Mouse (Mus musculus): ENCODE data around the gene Osm. TPM values are rescaled to one million over a fixed set of nuclear protein-coding genes. Genes with fewer than 3 reads are reported as not detected.

The Osm gene
- total and polyA plus RNA-seq, 3 experiments, result 11.0 to 15.1 (median 12.5) TPM

DNA sequence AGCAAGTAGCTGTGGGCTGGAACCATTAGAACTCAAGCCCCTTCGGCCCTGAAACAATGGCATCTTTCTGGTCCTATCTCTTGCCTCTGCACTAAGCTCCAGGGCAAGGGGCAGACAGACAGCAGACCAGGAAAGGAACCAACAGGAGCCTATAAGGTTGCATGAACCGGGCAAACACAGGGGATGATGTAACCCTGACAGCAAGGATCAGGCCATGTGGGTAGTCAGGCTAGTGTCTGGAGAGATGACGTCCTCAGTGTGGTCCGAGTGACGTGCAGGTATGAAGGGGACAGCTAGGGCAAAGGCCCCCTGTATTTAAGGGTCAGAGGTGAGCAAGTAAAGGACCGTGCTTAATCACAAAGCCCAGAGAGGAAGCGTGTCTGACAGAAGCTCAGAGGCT lies 14.1 kb downstream of the Osm start:
- in situ Hi-C loops (cut with MboI; ENCODE audit: low pct_ligation_motif_present, low pct_unique_long_range_greater_than_20kb, low sequenced_read_pairs), result loop anchor here (25.0 kb wide), 1 partner anchor 587 kb away; the partner anchor contains the start of gene Nf2
- TF ChIP-seq NRF1 (IDR thresholded peaks at IDR 0.05; ENCODE audit: low read depth, low read length) (no peak), GABPA (IDR thresholded peaks at IDR 0.05; ENCODE audit: insufficient replicate concordance, low read depth, low read length) (no peak), PAX5 (IDR thresholded peaks at IDR 0.05; ENCODE audit: low read length) (no peak), RAD21 (IDR thresholded peaks at IDR 0.05; ENCODE audit: low read depth, low read length) (no peak), RCOR1 (conservative IDR thresholded peaks at IDR 0.05; ENCODE audit: low read depth, low read length) (no peak), BHLHE40 (IDR thresholded peaks at IDR 0.05; ENCODE audit: low read depth, low read length) (no peak)
- Histone ChIP-seq H3K27ac (ENCODE audit: insufficient read depth, low read depth) (no peak overlapping the region), H3K79me2 (replicated peaks; ENCODE audit: control insufficient read depth, extremely low read depth, insufficient read depth, poor library complexity, severe bottlenecking) (no peaks in the 10 kb centered on the region), H3K4me3 (replicated peaks in 1 of 3; ENCODE audit: low read depth in 2 of 3, low read length in 2 of 3, poor library complexity in 1 of 3) (no peak overlapping the region), H3K4me2 (ENCODE audit: insufficient read depth, low read depth, poor library complexity, severe bottlenecking) (no peak overlapping the region), H3K36me3 (replicated peaks in 1 of 2; ENCODE audit: control insufficient read depth in 1 of 2, insufficient read depth in 1 of 2, low read length in 1 of 2) (no peaks in the 10 kb centered on the region), H3K9ac (ENCODE audit: insufficient read depth, low read depth) (no peak overlapping the region), H3K4me1 (ENCODE audit: control insufficient read depth in 1 of 2, insufficient read depth in 2 of 2) (peaks cover 10 to 39% of the 10 kb centered on the region in 2 experiments), H3K27me3 (replicated peaks) (no peaks in the 10 kb centered on the region), H3K9me3 (replicated peaks; ENCODE audit: low read length) (peaks cover 3% of the 10 kb centered on the region)
- dilution Hi-C loops (cut with MboI; ENCODE audit: extremely low pct_ligation_motif_present, extremely low pct_unique_long_range_greater_than_20kb, low sequenced_read_pairs), result no loop called here
- DNase-seq (ENCODE audit: extremely low read depth), result no peak

DNA sequence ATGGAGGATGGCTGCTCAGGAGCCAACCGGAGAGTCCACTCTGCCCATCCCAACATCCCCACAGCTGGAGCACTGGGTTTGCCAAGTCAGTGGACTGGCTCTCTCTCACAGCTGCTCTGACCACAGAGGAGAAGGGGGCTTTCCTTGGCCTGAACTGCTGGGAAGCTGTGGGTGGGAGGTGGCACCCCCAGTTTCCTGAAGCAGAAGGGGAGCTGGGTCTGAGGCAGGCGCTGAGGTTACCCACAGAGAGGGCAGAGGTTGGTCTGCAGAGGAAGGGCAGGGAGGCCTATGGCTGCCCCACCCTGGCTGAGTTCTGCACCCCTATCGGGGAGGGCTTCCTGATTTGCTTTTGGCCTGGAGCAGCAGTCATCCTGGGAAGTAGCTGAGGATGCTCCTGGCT lies 15.2 kb downstream of the Osm start:
- Histone ChIP-seq H3K36me3 (replicated peaks in 1 of 2; ENCODE audit: control insufficient read depth in 1 of 2, insufficient read depth in 1 of 2, low read length in 1 of 2) (no peaks in the 10 kb centered on the region), H3K4me2 (ENCODE audit: insufficient read depth, low read depth, poor library complexity, severe bottlenecking) (no peak overlapping the region), H3K27me3 (replicated peaks) (no peaks in the 10 kb centered on the region), H3K4me3 (replicated peaks in 1 of 3; ENCODE audit: low read depth in 2 of 3, low read length in 2 of 3, poor library complexity in 1 of 3) (no peak overlapping the region), H3K4me1 (ENCODE audit: control insufficient read depth in 1 of 2, insufficient read depth in 2 of 2) (peaks cover 10 to 39% of the 10 kb centered on the region in 2 experiments), H3K9me3 (replicated peaks; ENCODE audit: low read length) (peaks cover 3% of the 10 kb centered on the region), H3K27ac (ENCODE audit: insufficient read depth, low read depth) (no peak overlapping the region), H3K9ac (ENCODE audit: insufficient read depth, low read depth) (no peak overlapping the region), H3K79me2 (replicated peaks; ENCODE audit: control insufficient read depth, extremely low read depth, insufficient read depth, poor library complexity, severe bottlenecking) (no peaks in the 10 kb centered on the region)
- dilution Hi-C loops (cut with MboI; ENCODE audit: extremely low pct_ligation_motif_present, extremely low pct_unique_long_range_greater_than_20kb, low sequenced_read_pairs), result no loop called here
- in situ Hi-C loops (cut with MboI; ENCODE audit: low pct_ligation_motif_present, low pct_unique_long_range_greater_than_20kb, low sequenced_read_pairs), result loop anchor here (25.0 kb wide), 1 partner anchor 586 kb away; the partner anchor contains the start of gene Nf2
- TF ChIP-seq SMC3 (IDR thresholded peaks at IDR 0.05; ENCODE audit: low read depth, low read length) (no peak), MAZ (IDR thresholded peaks at IDR 0.05; ENCODE audit: low read depth, low read length) (no peak), NRF1 (IDR thresholded peaks at IDR 0.05; ENCODE audit: low read depth, low read length) (no peak), UBTF (IDR thresholded peaks at IDR 0.05; ENCODE audit: low read depth, low read length) (no peak), IRF4 (IDR thresholded peaks at IDR 0.05; ENCODE audit: low read depth, low read length) (no peak), E2F4 (IDR thresholded peaks at IDR 0.05; ENCODE audit: insufficient replicate concordance, low read depth, low read length) (no peak), USF1 (IDR thresholded peaks at IDR 0.05; ENCODE audit: low read depth, low read length) (no peak), ZC3H11A (IDR thresholded peaks at IDR 0.05; ENCODE audit: low read depth, low read length) (no peak), HCFC1 (IDR thresholded peaks at IDR 0.05; ENCODE audit: low read depth, low read length) (no peak), PAX5 (IDR thresholded peaks at IDR 0.05; ENCODE audit: low read length) (no peak), EP300 (IDR thresholded peaks at IDR 0.05; ENCODE audit: low read length) (no peak), GABPA (IDR thresholded peaks at IDR 0.05; ENCODE audit: insufficient replicate concordance, low read depth, low read length) (no peak), SIN3A (IDR thresholded peaks at IDR 0.05; ENCODE audit: low read length) (no peak), USF2 (conservative IDR thresholded peaks at IDR 0.05; ENCODE audit: low read depth, low read length) (no peak), MEF2A (IDR thresholded peaks at IDR 0.05; ENCODE audit: borderline replicate concordance, low read depth, low read length) (no peak)
- no peak for DNase-seq (ENCODE audit: extremely low read depth)
